Mouse (Mus musculus) ES-E14 (cell line): ENCODE data around the gene Efna5. TPM values are rescaled to one million over a fixed set of nuclear protein-coding genes. Genes with fewer than 3 reads are reported as not detected.

Source experiments
- DNase-seq: peaks from one replicate; pipeline ENCODE4 v3.0.0-alpha.2; 2013; ENCODE audit warnings: low read depth, low spot score
- H3K27ac ChIP-seq: 2 replicates; pipeline ENCODE4 v1.5.1; 2012; ENCODE audit warnings: low read depth, mild to moderate bottlenecking, low read length, moderate library complexity, mixed read lengths; ENCODE audit not compliant: poor library complexity, insufficient read depth, severe bottlenecking
- H3K36me3 ChIP-seq: 2 replicates; pipeline ENCODE4 v1.6.1; 2012; ENCODE audit warnings: mild to moderate bottlenecking, low read length, moderate library complexity, mixed read lengths; ENCODE audit not compliant: control insufficient read depth, poor library complexity, insufficient read depth, severe bottlenecking
- H3K4me1 ChIP-seq, 2 experiments: fragments of 150-350 bp in 1 of 2; sonication (generic) in 1 of 2; 2 replicates each; pipeline ENCODE4 v1.6.1; 2012; ENCODE audit warnings: low read length in 2 of 2, mild to moderate bottlenecking in 1 of 2, mixed read lengths in 1 of 2; ENCODE audit not compliant: control insufficient read depth in 2 of 2, insufficient read depth in 2 of 2, poor library complexity in 1 of 2
- H3K4me3 ChIP-seq, 2 experiments: fragments of 150-350 bp in 1 of 2; sonication (generic) in 1 of 2; 2 replicates each; pipeline ENCODE4 v1.5.1; 2012; ENCODE audit warnings: low read length in 2 of 2, low read depth in 1 of 2, mild to moderate bottlenecking in 1 of 2, mixed read lengths in 1 of 2; ENCODE audit not compliant: insufficient read depth in 1 of 2, poor library complexity in 1 of 2, severe bottlenecking in 1 of 2
- H3K9ac ChIP-seq: 2 replicates; pipeline ENCODE4 v1.6.1; 2012; ENCODE audit warnings: low read depth, mild to moderate bottlenecking, low read length, mixed read lengths; ENCODE audit not compliant: poor library complexity, insufficient read depth, severe bottlenecking
- H3K9me3 ChIP-seq: fragments of 150-350 bp; sonication (generic); 2 replicates; pipeline ENCODE4 v1.6.1; 2012; ENCODE audit warnings: low read depth, mild to moderate bottlenecking, low read length; ENCODE audit not compliant: control insufficient read depth, insufficient read depth
- CHD2 ChIP-seq: IDR thresholded peaks from 2 replicates; pipeline ENCODE4 v1.6.1; 2014; ENCODE audit warnings: mild to moderate bottlenecking, low read depth, low read length, inconsistent platforms
- HCFC1 ChIP-seq: IDR thresholded peaks from 2 replicates; pipeline ENCODE4 v1.6.1; 2012; ENCODE audit warnings: low read length, inconsistent platforms, borderline replicate concordance; ENCODE audit not compliant: insufficient read depth
- MAFK ChIP-seq: IDR thresholded peaks from 2 replicates; pipeline ENCODE4 v1.6.1; 2014; ENCODE audit warnings: mild to moderate bottlenecking, low read depth, low read length, inconsistent platforms; ENCODE audit not compliant: insufficient read depth
- ZC3H11A ChIP-seq: IDR thresholded peaks from 2 replicates; pipeline ENCODE4 v1.6.1; 2012; ENCODE audit warnings: low read depth, mild to moderate bottlenecking, inconsistent platforms, low read length, borderline replicate concordance
- ZNF384 ChIP-seq: IDR thresholded peaks from 2 replicates; pipeline ENCODE4 v1.6.1; 2012; ENCODE audit warnings: low read depth, low read length, inconsistent platforms
- in situ Hi-C, 2 experiments: fragments of 600-800 bp; cut with MboI; formaldehyde crosslinking; loops; one replicate each; pipeline ENCODE4 v1.15.1; 2025; ENCODE audit warnings: low sequenced_read_pairs in 2 of 2, inconsistent platforms in 1 of 2; ENCODE audit not compliant: unreplicated experiment in 2 of 2
- total RNA-seq: library from RNA; depleted of rRNA; stranded (reverse); fragments of 300-350 nt; gene quantifications from 2 replicates; pipeline ENCODE4 v1.2.3, GENCODE M21; 2012

Efna5 gene
- total RNA-seq, 1 experiment, result 3.8 TPM

DNA sequence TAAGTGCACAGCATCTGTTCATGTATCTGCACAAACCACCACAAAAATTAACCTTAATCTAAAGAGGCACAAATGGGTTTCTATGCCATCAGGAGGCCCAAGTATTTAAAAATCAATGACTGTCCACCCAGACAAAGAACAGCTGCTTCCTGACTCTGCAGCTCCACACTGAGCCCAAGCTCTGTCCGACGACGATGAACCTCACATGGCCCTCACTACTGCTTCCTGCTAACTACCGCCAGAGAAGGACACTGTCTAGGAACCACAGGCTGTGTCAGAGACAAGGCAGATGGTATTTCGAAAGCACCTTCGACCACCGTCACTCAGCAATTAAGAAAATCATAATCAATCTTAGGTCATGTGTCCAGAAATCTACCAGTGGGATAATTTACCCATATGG lies 29.8 kb downstream of the Efna5 start:
- no peak overlapping the region for H3K4me3 ChIP-seq
- no peaks in the 10 kb centered on the region for H3K36me3 ChIP-seq
- no peaks in the 10 kb centered on the region for H3K9me3 ChIP-seq
- no peak overlapping the region for H3K27ac ChIP-seq
- H3K4me1 ChIP-seq, result no peaks in the 10 kb centered on the region
- in situ Hi-C loops, result no loop called here
- no peak overlapping the region for H3K9ac ChIP-seq
- TF ChIP-seq CHD2, result no peak
- TF ChIP-seq ZC3H11A, result no peak
- TF ChIP-seq HCFC1, result no peak
- DNase-seq, result no peak

GRCm38 (mm10) chr17:62850603-62851002 lies 30.5 kb downstream of the Efna5 start:
- in situ Hi-C loops, result no loop called here
- no peaks in the 10 kb centered on the region for H3K4me1 ChIP-seq

DNA sequence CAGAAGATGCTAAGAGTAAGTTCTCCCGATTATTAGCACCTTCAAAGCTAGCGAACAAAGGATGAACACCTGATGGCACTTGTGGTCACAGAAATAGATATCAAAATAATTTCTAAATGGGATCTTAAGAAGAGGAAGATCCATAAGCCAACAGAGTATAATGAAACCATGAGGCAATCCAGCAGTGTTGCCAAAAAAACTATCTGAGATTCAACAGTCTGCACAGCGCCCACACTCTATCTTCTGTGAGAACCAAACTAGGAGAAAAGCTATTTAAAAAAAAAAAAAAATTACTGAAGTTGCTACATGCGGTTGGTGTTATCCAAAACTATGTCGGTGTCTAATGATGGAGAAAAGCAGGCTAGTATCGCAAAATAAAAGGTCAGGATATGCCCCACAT lies 31.4 kb downstream of the Efna5 start:
- no peaks in the 10 kb centered on the region for H3K9me3 ChIP-seq
- H3K4me1 ChIP-seq, result no peaks in the 10 kb centered on the region
- TF ChIP-seq ZNF384 (no peak), ZC3H11A (no peak), CHD2 (no peak), HCFC1 (no peak), MAFK (no peak)
- no peak for DNase-seq
- H3K27ac ChIP-seq, result no peak overlapping the region
- no peaks in the 10 kb centered on the region for H3K36me3 ChIP-seq
- H3K4me3 ChIP-seq, result no peak overlapping the region
- H3K9ac ChIP-seq, result no peak overlapping the region
- in situ Hi-C loops, result no loop called here

More at GRCm38 (mm10) chr17:62850603-62851002, 30.5 kb downstream of the Efna5 start:
- no peaks in the 10 kb centered on the region for H3K9me3 ChIP-seq
- H3K27ac ChIP-seq, result no peak overlapping the region
- no peaks in the 10 kb centered on the region for H3K36me3 ChIP-seq
- TF ChIP-seq ZC3H11A, result no peak
- TF ChIP-seq HCFC1, result no peak
- no peak for TF ChIP-seq CHD2
- no peak for TF ChIP-seq ZNF384
- no peak for TF ChIP-seq MAFK
- H3K9ac ChIP-seq, result no peak overlapping the region
- DNase-seq, result no peak
- H3K4me3 ChIP-seq, result no peak overlapping the region

- no peaks in the 10 kb centered on the region for H3K36me3 ChIP-seq
- no peak overlapping the region for H3K4me3 ChIP-seq
- no peak overlapping the region for H3K27ac ChIP-seq
- H3K9ac ChIP-seq, result no peak overlapping the region
- no peak for TF ChIP-seq ZNF384
- TF ChIP-seq ZC3H11A, result no peak
- no peak for TF ChIP-seq CHD2
- TF ChIP-seq HCFC1, result no peak
- TF ChIP-seq MAFK, result no peak
- H3K9me3 ChIP-seq, result no peaks in the 10 kb centered on the region
- H3K4me1 ChIP-seq, result no peaks in the 10 kb centered on the region
- in situ Hi-C loops, result no loop called here
- no peak for DNase-seq
Observed at GRCm38 (mm10) chr17:62845656-62846055, 35.5 kb downstream of the Efna5 start.

GRCm38 (mm10) chr17:62844329-62844728 lies 36.8 kb downstream of the Efna5 start:
- H3K27ac ChIP-seq, result no peak overlapping the region
- H3K9ac ChIP-seq, result no peak overlapping the region
- no peaks in the 10 kb centered on the region for H3K9me3 ChIP-seq
- H3K4me1 ChIP-seq, result no peaks in the 10 kb centered on the region
- H3K36me3 ChIP-seq, result no peaks in the 10 kb centered on the region
- in situ Hi-C loops, result no loop called here
- TF ChIP-seq HCFC1, result no peak
- no peak for TF ChIP-seq ZC3H11A
- TF ChIP-seq MAFK, result no peak
- TF ChIP-seq ZNF384, result no peak
- TF ChIP-seq CHD2, result no peak
- H3K4me3 ChIP-seq, result no peak overlapping the region
- DNase-seq, result no peak
